Mouse (Mus musculus) MEL (cell line): ENCODE measurements around the gene Sdhaf4. TPM values are rescaled to one million over a fixed set of nuclear protein-coding genes. Genes with fewer than 3 reads are reported as not detected.

Source experiments
- DNase-seq: peaks from one replicate; pipeline ENCODE4 v3.0.0; 2011; ENCODE audit warnings: low read depth, low spot score
- H3K27ac ChIP-seq: 2 replicates; pipeline ENCODE4 v1.5.1; 2012; ENCODE audit warnings: low read depth, mild to moderate bottlenecking, control low read depth, low read length, moderate library complexity; ENCODE audit not compliant: control insufficient read depth
- H3K27me3 ChIP-seq, 2 experiments: fragments of 150-350 bp in 1 of 2; sonication (generic) in 1 of 2; 2 replicates each; pipeline ENCODE4 v1.6.1; 2012; ENCODE audit warnings: low read length in 2 of 2, mild to moderate bottlenecking in 2 of 2, improper control_type of control experiment in 1 of 2, moderate library complexity in 1 of 2; ENCODE audit not compliant: insufficient read depth in 2 of 2, control insufficient read depth in 1 of 2
- H3K36me3 ChIP-seq, 2 experiments: 2 replicates each; pipeline ENCODE4 v1.6.1; 2012 to 2014; ENCODE audit warnings: low read length in 2 of 2, improper control_type of control experiment in 1 of 2, inconsistent platforms in 1 of 2, mild to moderate bottlenecking in 1 of 2; ENCODE audit not compliant: insufficient read depth in 2 of 2, control insufficient read depth in 1 of 2
- H3K4me1 ChIP-seq, 2 experiments: fragments of 150-350 bp in 1 of 2; sonication (generic) in 1 of 2; 2 replicates each; pipeline ENCODE4 v1.6.1; 2012; ENCODE audit warnings: low read length in 2 of 2, improper control_type of control experiment in 1 of 2, mild to moderate bottlenecking in 1 of 2; ENCODE audit not compliant: insufficient read depth in 2 of 2, control insufficient read depth in 1 of 2
- H3K4me3 ChIP-seq, 2 experiments: fragments of 150-350 bp in 1 of 2; sonication (generic) in 1 of 2; 2 replicates each; pipeline ENCODE4 v1.5.1; 2012; ENCODE audit warnings: low read depth in 2 of 2, low read length in 2 of 2, mild to moderate bottlenecking in 2 of 2, moderate library complexity in 2 of 2, control low read depth in 1 of 2, improper control_type of control experiment in 1 of 2; ENCODE audit not compliant: control insufficient read depth in 1 of 2, insufficient read depth in 1 of 2
- H3K79me2 ChIP-seq: 2 replicates; pipeline ENCODE4 v1.6.1; 2012; ENCODE audit warnings: mild to moderate bottlenecking, low read length, moderate library complexity; ENCODE audit not compliant: control insufficient read depth, poor library complexity, insufficient read depth
- H3K9ac ChIP-seq: 2 replicates; pipeline ENCODE4 v1.6.1; 2012; ENCODE audit warnings: low read depth, mild to moderate bottlenecking, control low read depth, low read length, moderate library complexity; ENCODE audit not compliant: control insufficient read depth, poor library complexity, severe bottlenecking
- H3K9me3 ChIP-seq: fragments of 150-350 bp; sonication (generic); replicated peaks from 2 replicates; pipeline ENCODE4 v1.6.1; 2012; ENCODE audit warnings: mild to moderate bottlenecking, low read length, improper control_type of control experiment, moderate library complexity; ENCODE audit not compliant: insufficient read depth
- BHLHE40 ChIP-seq: IDR thresholded peaks from 2 replicates; pipeline ENCODE4 v1.6.1; 2012; ENCODE audit warnings: low read depth, mild to moderate bottlenecking, inconsistent platforms, low read length, improper control_type of control experiment, borderline replicate concordance
- CTCF ChIP-seq, 3 experiments: IDR thresholded peaks in 2 of 3; conservative IDR thresholded peaks in 1 of 3; 2 replicates each; pipeline ENCODE4 v1.5.1; 2011 to 2012; ENCODE audit warnings: low read length in 3 of 3, low read depth in 2 of 3, mild to moderate bottlenecking in 2 of 3, improper control_type of control experiment in 1 of 3, inconsistent platforms in 1 of 3, mixed read lengths in 1 of 3, moderate library complexity in 1 of 3; ENCODE audit not compliant: control insufficient read depth in 1 of 3, insufficient read depth in 1 of 3, poor library complexity in 1 of 3, severe bottlenecking in 1 of 3
- EP300 ChIP-seq, 2 experiments: IDR thresholded peaks; 2 replicates each; pipeline ENCODE4 v1.6.1; 2011; ENCODE audit warnings: improper control_type of control experiment in 2 of 2, low read length in 2 of 2, low read depth in 1 of 2, mild to moderate bottlenecking in 1 of 2
- HCFC1 ChIP-seq: IDR thresholded peaks from 2 replicates; pipeline ENCODE4 v1.6.1; 2012; ENCODE audit warnings: low read depth, mild to moderate bottlenecking, inconsistent platforms, low read length, improper control_type of control experiment, moderate library complexity
- JUND ChIP-seq: IDR thresholded peaks from 2 replicates; pipeline ENCODE4 v1.6.1; 2011; ENCODE audit warnings: low read depth, mild to moderate bottlenecking, improper control_type of control experiment, low read length
- MAFK ChIP-seq: IDR thresholded peaks from 2 replicates; pipeline ENCODE4 v1.6.1; 2011; ENCODE audit warnings: low read depth, mild to moderate bottlenecking, low read length, improper control_type of control experiment, borderline replicate concordance
- MAZ ChIP-seq: IDR thresholded peaks from 2 replicates; pipeline ENCODE4 v1.6.1; 2012; ENCODE audit warnings: low read depth, mild to moderate bottlenecking, inconsistent platforms, low read length, improper control_type of control experiment
- MEF2A ChIP-seq: IDR thresholded peaks from 2 replicates; pipeline ENCODE4 v1.6.1; 2014; ENCODE audit warnings: low read depth, mild to moderate bottlenecking, inconsistent platforms, low read length, improper control_type of control experiment; ENCODE audit not compliant: poor library complexity, insufficient replicate concordance, severe bottlenecking; ENCODE audit errors: extremely low read depth
- NELFE ChIP-seq: IDR thresholded peaks from 2 replicates; pipeline ENCODE4 v1.6.1; 2011; ENCODE audit warnings: low read depth, low read length, improper control_type of control experiment
- NRF1 ChIP-seq: IDR thresholded peaks from 2 replicates; pipeline ENCODE4 v1.6.1; 2014; ENCODE audit warnings: low read depth, mild to moderate bottlenecking, inconsistent platforms, low read length, improper control_type of control experiment, moderate library complexity; ENCODE audit not compliant: poor library complexity, insufficient read depth, severe bottlenecking
- POLR2A ChIP-seq, 2 experiments: IDR thresholded peaks; 2 replicates each; pipeline ENCODE4 v1.6.1; 2011 to 2012; ENCODE audit warnings: low read length in 2 of 2, mild to moderate bottlenecking in 2 of 2, control low read depth in 1 of 2, improper control_type of control experiment in 1 of 2, low read depth in 1 of 2, moderate library complexity in 1 of 2; ENCODE audit not compliant: control insufficient read depth in 1 of 2, insufficient read depth in 1 of 2, poor library complexity in 1 of 2
- POLR2AphosphoS5 ChIP-seq: IDR thresholded peaks from 2 replicates; pipeline ENCODE4 v1.6.1; 2012; ENCODE audit warnings: low read depth, borderline replicate concordance, mild to moderate bottlenecking, inconsistent platforms, low read length, moderate library complexity, mixed read lengths
- RAD21 ChIP-seq: IDR thresholded peaks from 2 replicates; pipeline ENCODE4 v1.6.1; 2011; ENCODE audit warnings: mild to moderate bottlenecking, low read depth, low read length, improper control_type of control experiment
- SIN3A ChIP-seq: IDR thresholded peaks from 2 replicates; pipeline ENCODE4 v1.6.1; 2012; ENCODE audit warnings: low read length, improper control_type of control experiment, inconsistent platforms
- SMC3 ChIP-seq: IDR thresholded peaks from 2 replicates; pipeline ENCODE4 v1.6.1; 2011; ENCODE audit warnings: low read depth, low read length, improper control_type of control experiment
- TCF12 ChIP-seq: IDR thresholded peaks from 2 replicates; pipeline ENCODE4 v1.6.1; 2014; ENCODE audit warnings: low read depth, mild to moderate bottlenecking, inconsistent platforms, low read length, improper control_type of control experiment, moderate library complexity
- UBTF ChIP-seq: IDR thresholded peaks from 2 replicates; pipeline ENCODE4 v1.6.1; 2012; ENCODE audit warnings: low read depth, mild to moderate bottlenecking, inconsistent platforms, low read length, improper control_type of control experiment, moderate library complexity, borderline replicate concordance; ENCODE audit not compliant: insufficient read depth
- USF1 ChIP-seq: IDR thresholded peaks from 2 replicates; pipeline ENCODE4 v1.6.1; 2014; ENCODE audit warnings: low read depth, mild to moderate bottlenecking, inconsistent platforms, low read length, improper control_type of control experiment, moderate library complexity
- ZKSCAN1 ChIP-seq: IDR thresholded peaks from 2 replicates; pipeline ENCODE4 v1.6.1; 2012; ENCODE audit warnings: low read depth, mild to moderate bottlenecking, inconsistent platforms, low read length, improper control_type of control experiment, moderate library complexity
- ZNF384 ChIP-seq: IDR thresholded peaks from 2 replicates; pipeline ENCODE4 v1.6.1; 2012; ENCODE audit warnings: low read depth, mild to moderate bottlenecking, inconsistent platforms, low read length, improper control_type of control experiment
- polyA plus RNA-seq, 2 experiments: library from polyadenylated mRNA; stranded (reverse) in 1 of 2; unstranded in 1 of 2; fragments of >175 nt in 1 of 2; fragments of >200 nt in 1 of 2; gene quantifications; 2 replicates each; pipeline versions ENCODE4 v1.2.1 to v1.2.4; 2012; ENCODE audit warnings: low replicate concordance in 2 of 2, low read depth in 1 of 2; ENCODE audit not compliant: insufficient read length in 2 of 2, insufficient read depth in 1 of 2, missing spikeins in 1 of 2
- total RNA-seq: library from RNA; depleted of rRNA; stranded (reverse); fragments of 300-350 nt; gene quantifications from 2 replicates; pipeline ENCODE4 v1.2.3, GENCODE M21; 2012

Gene Sdhaf4
- total and polyA plus RNA-seq, 3 experiments = 15.8 to 28.5 TPM; not detected in 1

- no peak for TF ChIP-seq MEF2A
- no peak for TF ChIP-seq POLR2AphosphoS5
- TF ChIP-seq RAD21 = peak; percentile 94
- no peak for TF ChIP-seq ZKSCAN1
- TF ChIP-seq EP300 (IDR thresholded peaks at IDR 0.05; ENCODE audit: low read depth in 1 of 2, low read length in 2 of 2) = no peak
- no peak for TF ChIP-seq JUND
- TF ChIP-seq HCFC1 = no peak
Measured at GRCm38 (mm10) chr1:24033759-24034423, 28.4 kb upstream of the Sdhaf4 start (continued).

DNA sequence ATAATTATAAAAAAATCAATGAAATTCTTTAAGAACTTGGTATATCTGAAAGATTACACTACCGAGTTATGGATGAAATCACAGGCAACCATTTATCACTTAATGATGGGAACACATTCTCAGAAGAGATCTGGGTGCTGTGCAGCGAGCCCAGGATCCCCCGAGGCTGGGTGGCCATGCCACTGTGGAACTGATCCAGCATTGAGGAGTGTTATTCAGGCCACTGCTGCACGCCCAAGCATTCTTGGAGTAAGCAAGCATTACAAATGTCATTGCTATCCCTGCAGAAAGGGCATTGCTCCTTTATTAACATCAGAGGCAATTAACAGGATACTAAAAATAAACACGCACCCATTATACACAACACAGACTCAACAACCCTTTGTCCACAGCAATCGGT, 5.4 kb upstream of the Sdhaf4 start:
- no peak for TF ChIP-seq POLR2A (IDR thresholded peaks at IDR 0.05; ENCODE audit: control insufficient read depth in 1 of 2, insufficient read depth in 1 of 2, low read depth in 1 of 2, low read length in 2 of 2, poor library complexity in 1 of 2)
- TF ChIP-seq MAZ = no peak
- no peak for TF ChIP-seq ZNF384
- no peak for TF ChIP-seq SIN3A
- no peak for TF ChIP-seq UBTF
- no peak for TF ChIP-seq CTCF (IDR thresholded peaks at IDR 0.05 in 2 of 3, conservative IDR thresholded peaks at IDR 0.05 in 1 of 3; ENCODE audit: control insufficient read depth in 1 of 3, insufficient read depth in 1 of 3, low read depth in 2 of 3, low read length in 3 of 3, poor library complexity in 1 of 3, severe bottlenecking in 1 of 3)
- no peak for TF ChIP-seq JUND
- no peak for TF ChIP-seq USF1
- no peak for TF ChIP-seq NRF1
- no peak for TF ChIP-seq NELFE
- no peak for TF ChIP-seq TCF12
- no peak for TF ChIP-seq SMC3
- TF ChIP-seq MAFK = no peak
- no peak for TF ChIP-seq BHLHE40
- Histone ChIP-seq H3K36me3 (no peaks in the 10 kb centered on the region), H3K4me3 (no peak overlapping the region), H3K79me2 (no peaks in the 10 kb centered on the region), H3K27me3 (peaks cover 0 to 2% of the 10 kb centered on the region in 2 experiments; a peak in 2 of 4 replicates), H3K4me1 (no peaks in the 10 kb centered on the region), H3K27ac (no peak overlapping the region), H3K9me3 (no peaks in the 10 kb centered on the region), H3K9ac (no peak overlapping the region)
- no peak for DNase-seq
